Mouse (Mus musculus): Measurements from ENCODE around the gene Ak1. TPM values are rescaled to one million over a fixed set of nuclear protein-coding genes. Genes with fewer than 3 reads are reported as not detected.

Gene Ak1
- total and polyA plus RNA-seq, 3 experiments, result 1.4 to 3.9 (median 1.5) TPM

DNA sequence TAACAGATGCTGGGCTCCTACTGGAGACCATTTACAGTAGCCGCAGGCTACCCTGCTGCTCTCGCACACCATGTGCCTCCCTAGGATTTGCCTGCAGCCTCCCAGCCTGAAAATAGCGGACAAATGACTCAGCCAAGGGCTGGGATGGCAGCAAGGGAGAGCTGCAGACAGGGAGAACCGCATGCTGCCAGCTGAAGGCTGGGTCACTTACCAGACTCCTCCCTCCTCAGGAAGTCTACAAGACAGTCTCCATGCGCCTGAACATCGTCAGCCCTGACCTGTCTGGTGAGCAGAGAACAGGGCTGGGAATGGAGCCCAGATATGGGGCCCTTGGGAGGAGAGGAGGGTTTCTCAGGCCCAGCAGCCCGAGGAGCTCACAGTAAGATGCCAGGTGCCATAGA lies 58.5 kb downstream of the Ak1 start (continued):
- TF ChIP-seq BHLHE40 (IDR thresholded peaks at IDR 0.05; ENCODE audit: low read depth, low read length), result no peak

DNA sequence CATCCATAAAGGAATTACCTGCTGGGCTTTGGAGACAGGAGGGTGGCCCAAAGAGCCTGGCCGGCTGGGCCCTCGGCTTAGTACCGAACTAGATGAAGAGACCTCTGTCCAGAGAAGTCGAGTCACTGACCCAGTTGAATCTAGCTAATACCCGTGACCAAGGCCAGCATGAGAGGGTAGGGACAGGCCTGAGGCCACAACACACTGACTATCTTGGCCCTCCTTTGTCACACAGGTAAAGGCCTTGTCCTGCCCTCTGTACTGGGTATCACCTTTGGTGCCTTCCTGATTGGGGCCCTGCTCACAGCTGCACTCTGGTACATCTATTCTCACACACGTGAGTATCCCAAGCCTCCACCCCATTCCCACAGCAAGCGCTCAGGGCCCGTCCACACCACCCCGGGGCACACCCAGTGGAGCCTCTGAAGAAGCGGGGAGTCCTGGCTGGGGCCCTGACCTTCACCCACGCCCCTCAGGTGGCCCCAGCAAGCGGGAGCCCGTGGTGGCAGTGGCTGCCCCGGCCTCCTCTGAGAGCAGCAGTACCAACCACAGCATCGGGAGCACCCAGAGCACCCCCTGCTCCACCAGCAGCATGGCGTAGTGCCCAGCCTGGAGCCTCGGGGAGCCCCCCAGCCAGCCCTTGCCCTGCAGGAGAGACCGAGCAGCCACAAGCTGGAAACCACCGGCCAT lies 59.5 kb downstream of the Ak1 start:
- dilution Hi-C loops (cut with MboI; ENCODE audit: extremely low pct_ligation_motif_present, extremely low pct_unique_long_range_greater_than_20kb, low sequenced_read_pairs), result no loop called here
- TF ChIP-seq UBTF (IDR thresholded peaks at IDR 0.05; ENCODE audit: low read depth, low read length) (no peak), JUND (conservative IDR thresholded peaks at IDR 0.05; ENCODE audit: low read depth, low read length) (no peak), PAX5 (IDR thresholded peaks at IDR 0.05; ENCODE audit: low read length) (no peak), MYC (IDR thresholded peaks at IDR 0.05; ENCODE audit: low read depth, low read length) (no peak), RAD21 (IDR thresholded peaks at IDR 0.05; ENCODE audit: low read depth, low read length) (no peak), POLR2A (IDR thresholded peaks at IDR 0.05; ENCODE audit: low read depth, low read length) (no peak), CHD1 (IDR thresholded peaks at IDR 0.05; ENCODE audit: low read depth, low read length) (no peak), MEF2A (IDR thresholded peaks at IDR 0.05; ENCODE audit: borderline replicate concordance, low read depth, low read length) (no peak)
- Histone ChIP-seq H3K79me2 (replicated peaks; ENCODE audit: control insufficient read depth, extremely low read depth, insufficient read depth, poor library complexity, severe bottlenecking) (no peaks in the 10 kb centered on the region), H3K36me3 (replicated peaks in 1 of 2; ENCODE audit: control insufficient read depth in 1 of 2, insufficient read depth in 1 of 2, low read length in 1 of 2) (peaks cover 31 to 63% of the 10 kb centered on the region in 2 experiments), H3K27ac (ENCODE audit: insufficient read depth, low read depth) (no peak overlapping the region), H3K4me3 (replicated peaks in 1 of 3; ENCODE audit: low read depth in 2 of 3, low read length in 2 of 3, poor library complexity in 1 of 3) (no peak overlapping the region), H3K9me3 (replicated peaks; ENCODE audit: low read length) (peaks cover 5% of the 10 kb centered on the region), H3K9ac (ENCODE audit: insufficient read depth, low read depth) (no peak overlapping the region), H3K27me3 (replicated peaks) (no peaks in the 10 kb centered on the region), H3K4me2 (ENCODE audit: insufficient read depth, low read depth, poor library complexity, severe bottlenecking) (no peak overlapping the region), H3K4me1 (ENCODE audit: control insufficient read depth in 1 of 2, insufficient read depth in 2 of 2) (peaks cover 0 to 5% of the 10 kb centered on the region in 2 experiments; a peak in 2 of 4 replicates)
- in situ Hi-C loops (cut with MboI; ENCODE audit: low pct_ligation_motif_present, low pct_unique_long_range_greater_than_20kb, low sequenced_read_pairs), result loop anchor here (5.0 kb wide), 1 partner anchor 94 kb away; the partner anchor contains the start of gene St6galnac4
- no peak for DNase-seq (ENCODE audit: extremely low read depth)

DNA sequence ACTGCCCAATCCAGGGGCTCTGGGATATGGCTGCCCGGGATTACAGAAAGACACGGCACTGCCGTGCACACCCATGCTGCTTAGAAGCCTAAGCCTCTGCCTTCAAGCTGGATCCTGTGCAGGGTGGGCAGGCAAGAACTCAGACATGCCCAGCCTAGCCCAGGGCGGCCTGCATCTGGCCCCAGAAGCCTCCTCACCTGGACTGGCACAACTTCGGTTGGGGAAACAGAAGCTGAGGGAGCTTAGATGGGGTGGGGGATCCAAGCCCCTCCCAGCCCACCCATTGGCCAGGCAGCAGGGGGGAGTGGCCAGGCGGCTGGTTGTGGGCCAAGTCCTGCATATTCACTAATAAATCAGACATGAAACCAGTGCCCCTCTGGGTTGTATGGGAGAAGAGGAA lies 60.2 kb downstream of the Ak1 start:
- Histone ChIP-seq H3K27ac (ENCODE audit: insufficient read depth, low read depth) (no peak overlapping the region), H3K27me3 (replicated peaks) (no peaks in the 10 kb centered on the region), H3K9me3 (replicated peaks; ENCODE audit: low read length) (peaks cover 5% of the 10 kb centered on the region), H3K9ac (ENCODE audit: insufficient read depth, low read depth) (no peak overlapping the region), H3K4me3 (replicated peaks in 1 of 3; ENCODE audit: low read depth in 2 of 3, low read length in 2 of 3, poor library complexity in 1 of 3) (no peak overlapping the region), H3K4me2 (ENCODE audit: insufficient read depth, low read depth, poor library complexity, severe bottlenecking) (no peak overlapping the region), H3K36me3 (replicated peaks in 1 of 2; ENCODE audit: control insufficient read depth in 1 of 2, insufficient read depth in 1 of 2, low read length in 1 of 2) (peaks cover 37 to 70% of the 10 kb centered on the region in 2 experiments), H3K4me1 (ENCODE audit: control insufficient read depth in 1 of 2, insufficient read depth in 2 of 2) (peaks cover 0 to 5% of the 10 kb centered on the region in 2 experiments; a peak in 2 of 4 replicates), H3K79me2 (replicated peaks; ENCODE audit: control insufficient read depth, extremely low read depth, insufficient read depth, poor library complexity, severe bottlenecking) (no peaks in the 10 kb centered on the region)
- TF ChIP-seq NELFE (IDR thresholded peaks at IDR 0.05; ENCODE audit: low read depth, low read length), result no peak
- TF ChIP-seq CHD1 (IDR thresholded peaks at IDR 0.05; ENCODE audit: low read depth, low read length), result no peak
- TF ChIP-seq BHLHE40 (IDR thresholded peaks at IDR 0.05; ENCODE audit: low read depth, low read length), result no peak
- TF ChIP-seq PAX5 (IDR thresholded peaks at IDR 0.05; ENCODE audit: low read length), result no peak
- TF ChIP-seq ZC3H11A (IDR thresholded peaks at IDR 0.05; ENCODE audit: low read depth, low read length), result no peak
- no peak for TF ChIP-seq USF1 (IDR thresholded peaks at IDR 0.05; ENCODE audit: low read depth, low read length)
- TF ChIP-seq ZMIZ1 (IDR thresholded peaks at IDR 0.05; ENCODE audit: low read depth, low read length), result no peak
- TF ChIP-seq NRF1 (IDR thresholded peaks at IDR 0.05; ENCODE audit: low read depth, low read length), result no peak
- TF ChIP-seq POLR2AphosphoS2 (IDR thresholded peaks at IDR 0.05; ENCODE audit: low read depth, low read length), result no peak
- no peak for TF ChIP-seq JUND (conservative IDR thresholded peaks at IDR 0.05; ENCODE audit: low read depth, low read length)
- no peak for TF ChIP-seq CHD2 (IDR thresholded peaks at IDR 0.05; ENCODE audit: low read length)
- TF ChIP-seq MYC (IDR thresholded peaks at IDR 0.05; ENCODE audit: low read depth, low read length), result no peak
- no peak for TF ChIP-seq MXI1 (IDR thresholded peaks at IDR 0.05; ENCODE audit: low read depth, low read length)
- no peak for TF ChIP-seq RAD21 (IDR thresholded peaks at IDR 0.05; ENCODE audit: low read depth, low read length)
- TF ChIP-seq ZNF384 (IDR thresholded peaks at IDR 0.05; ENCODE audit: low read depth, low read length), result no peak
- dilution Hi-C loops (cut with MboI; ENCODE audit: extremely low pct_ligation_motif_present, extremely low pct_unique_long_range_greater_than_20kb, low sequenced_read_pairs), result no loop called here
- in situ Hi-C loops (cut with MboI; ENCODE audit: low pct_ligation_motif_present, low pct_unique_long_range_greater_than_20kb, low sequenced_read_pairs), result loop anchor here (5.0 kb wide), 1 partner anchor 94 kb away; the partner anchor contains the start of gene St6galnac4
- peak; percentile 20 for DNase-seq (ENCODE audit: extremely low read depth)

Data from CH12.LX (cell line).